In the genomic region with DNA sequence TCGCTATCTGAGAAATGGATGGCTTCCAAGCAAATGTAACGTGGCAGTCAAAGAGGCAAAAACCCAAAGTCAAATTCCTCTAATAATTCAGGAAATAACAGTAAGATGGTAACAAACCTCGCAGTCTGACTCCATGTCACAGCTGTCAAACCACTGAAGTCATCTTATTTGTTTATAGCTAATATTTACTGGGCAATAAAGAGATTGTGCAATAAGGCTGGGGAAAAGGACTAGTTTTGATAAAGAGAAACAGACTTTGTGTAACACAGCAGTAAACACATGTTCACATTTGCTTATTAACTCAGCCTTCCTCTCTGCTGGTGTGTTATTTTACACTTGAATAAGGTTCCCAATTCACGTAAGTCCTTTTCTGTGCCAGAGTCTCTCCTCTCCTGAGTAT, we compare ENCODE assay signal across 25 mouse cellular contexts.
A peak's percentile ranks its signal among the peaks of the same experiment; 100 is the strongest.
DNase-seq lines count a peak whose midpoint lies in the region; ATAC-seq lines count a peak whose summit lies in the region.
"Had no signal": no experiment of that assay in that cellular context is flagged by ENCODE, and none has a peak within 500 bp of the region (broad histone marks: within the 10 kb centered on the region; RNA-seq: fewer than 3 reads in every experiment).

No protein-coding gene starts in this region.

- peaks cover 19% of the 10 kb centered on the region for H3K4me1 ChIP-seq in heart, embryonic 13.5 days
- peaks cover 7% of the 10 kb centered on the region; the same call in 1 of the 2 replicates for H3K4me1 ChIP-seq in heart, embryonic 11.5 days (ENCODE audit: control insufficient read depth, insufficient read depth, low read length)
- H3K4me1 ChIP-seq in hindbrain, embryonic 15.5 days (replicated peaks), result 0 out of 2 replicates have a peak, but pooled peaks cover 10% of the 10 kb centered on the region
- no peaks in the 10 kb centered on the region; the same call in 1 of the 2 replicates for H3K4me1 ChIP-seq in hindbrain, embryonic 16.5 days (ENCODE audit: control insufficient read depth, insufficient read depth, low read depth, low read length)
- H3K4me1 ChIP-seq in lung, embryonic 16.5 days (replicated peaks; ENCODE audit: control insufficient read depth, insufficient read depth, low read length), result peaks cover 8% of the 10 kb centered on the region; the same call in 1 of the 2 replicates
- peaks cover 30% of the 10 kb centered on the region for H3K4me1 ChIP-seq in neural tube, embryonic 13.5 days (replicated peaks)
- peaks cover 14% of the 10 kb centered on the region for H3K4me1 ChIP-seq in neural tube, embryonic 15.5 days
- H3K4me1 ChIP-seq: embryonic facial prominence, embryonic 12.5 days; embryonic facial prominence, embryonic 15.5 days; intestine, embryonic 15.5 days had no signal

- WGBS in heart, embryonic 13.5 days, result 38% methylated on average over 4 of the region's 4 CpGs
- 53% methylated on average over 4 of the region's 4 CpGs for WGBS in heart, embryonic 11.5 days (ENCODE audit: insufficient replicate concordance)
- 69% methylated on average over 4 of the region's 4 CpGs for WGBS in hindbrain, embryonic 15.5 days
- WGBS in hindbrain, embryonic 16.5 days, result 66% methylated on average over 4 of the region's 4 CpGs
- 43% methylated on average over 4 of the region's 4 CpGs for WGBS in lung, embryonic 16.5 days
- WGBS in neural tube, embryonic 13.5 days, result 63% methylated on average over 4 of the region's 4 CpGs
- 43% methylated on average over 4 of the region's 4 CpGs for WGBS in neural tube, embryonic 15.5 days

- H3K27me3 ChIP-seq in heart, embryonic 13.5 days (replicated peaks), result no peaks in the 10 kb centered on the region
- no peaks in the 10 kb centered on the region for H3K27me3 ChIP-seq in heart, embryonic 11.5 days (ENCODE audit: control insufficient read depth, insufficient read depth, low read length)
- H3K27me3 ChIP-seq in hindbrain, embryonic 15.5 days, result no peaks in the 10 kb centered on the region
- H3K27me3 ChIP-seq in hindbrain, embryonic 16.5 days (replicated peaks; ENCODE audit: control insufficient read depth, insufficient read depth, low read length), result no peaks in the 10 kb centered on the region
- no peaks in the 10 kb centered on the region for H3K27me3 ChIP-seq in lung, embryonic 16.5 days (ENCODE audit: control insufficient read depth, insufficient read depth, low read depth, low read length)
- no peaks in the 10 kb centered on the region for H3K27me3 ChIP-seq in neural tube, embryonic 13.5 days
- H3K27me3 ChIP-seq in neural tube, embryonic 15.5 days (replicated peaks), result no peaks in the 10 kb centered on the region
- H3K27me3 ChIP-seq: CH12.LX; embryonic facial prominence, embryonic 15.5 days; intestine, embryonic 15.5 days had no signal

- no peaks in the 10 kb centered on the region for H3K36me3 ChIP-seq in heart, embryonic 13.5 days
- H3K36me3 ChIP-seq in heart, embryonic 11.5 days (ENCODE audit: control insufficient read depth, insufficient read depth, low read length), result no peaks in the 10 kb centered on the region
- H3K36me3 ChIP-seq in hindbrain, embryonic 15.5 days, result no peaks in the 10 kb centered on the region
- no peaks in the 10 kb centered on the region for H3K36me3 ChIP-seq in hindbrain, embryonic 16.5 days (ENCODE audit: control insufficient read depth, insufficient read depth, low read length)
- H3K36me3 ChIP-seq in lung, embryonic 16.5 days (ENCODE audit: control insufficient read depth, insufficient read depth, low read length), result no peaks in the 10 kb centered on the region; the same call in 1 of the 2 replicates
- H3K36me3 ChIP-seq in neural tube, embryonic 13.5 days, result no peaks in the 10 kb centered on the region
- no peaks in the 10 kb centered on the region for H3K36me3 ChIP-seq in neural tube, embryonic 15.5 days
- H3K36me3 ChIP-seq: embryonic facial prominence, embryonic 12.5 days; embryonic facial prominence, embryonic 15.5 days; intestine, embryonic 15.5 days had no signal

- no peak for DNase-seq in lung, postnatal 14 days
- DNase-seq: adrenal gland, adult 2 months; adrenal gland, postnatal 14 days; B cell, adult 2 months; cerebellum, adult 11 months; cerebellum, adult 2 months; cerebellum, adult 9-11 months; cerebellum, postnatal 25 days; forebrain, postnatal 0 days; gastrocnemius, adult 2 months; gastrocnemius, postnatal 14 days; heart, postnatal 36 days had no signal

- ATAC-seq in heart, embryonic 13.5 days (ENCODE audit: extremely low read depth, insufficient number of reproducible peaks, low FRiP score, low TSS enrichment), result no peak
- ATAC-seq in heart, embryonic 11.5 days (replicated peaks; ENCODE audit: insufficient number of reproducible peaks, low FRiP score, low TSS enrichment), result no peak
- no peak for ATAC-seq in hindbrain, embryonic 15.5 days (ENCODE audit: low FRiP score, low read depth)
- ATAC-seq in hindbrain, embryonic 16.5 days, result no peak
- ATAC-seq in lung, embryonic 16.5 days (ENCODE audit: low read depth), result peak; percentile 46; the same call in 1 of the 2 replicates
- ATAC-seq in neural tube, embryonic 13.5 days (ENCODE audit: low read depth), result no peak
- no peak for ATAC-seq in neural tube, embryonic 15.5 days (ENCODE audit: low FRiP score)
- ATAC-seq: forebrain, embryonic 14.5 days; intestine, embryonic 15.5 days had no signal

- no peak overlapping the region for H3K9ac ChIP-seq in heart, embryonic 13.5 days
- no peak overlapping the region for H3K9ac ChIP-seq in heart, embryonic 11.5 days (ENCODE audit: low read depth, low read length)
- H3K9ac ChIP-seq in hindbrain, embryonic 15.5 days, result no peak overlapping the region
- H3K9ac ChIP-seq in hindbrain, embryonic 16.5 days (ENCODE audit: low read depth, low read length), result no peak overlapping the region
- no peak overlapping the region for H3K9ac ChIP-seq in lung, embryonic 16.5 days (ENCODE audit: low read length)
- H3K9ac ChIP-seq in neural tube, embryonic 13.5 days, result no peak overlapping the region
- no peak overlapping the region for H3K9ac ChIP-seq in neural tube, embryonic 15.5 days (replicated peaks)
- H3K9ac ChIP-seq: embryonic facial prominence, embryonic 12.5 days; embryonic facial prominence, embryonic 15.5 days; forebrain, postnatal 0 days; intestine, embryonic 15.5 days had no signal

- H3K4me2 ChIP-seq in heart, embryonic 13.5 days, result 0 out of 2 replicates have a peak overlapping the region, but pooled peaks have one; percentile 12
- no peak overlapping the region for H3K4me2 ChIP-seq in heart, embryonic 11.5 days
- H3K4me2 ChIP-seq in hindbrain, embryonic 15.5 days, result no peak overlapping the region
- H3K4me2 ChIP-seq in hindbrain, embryonic 16.5 days (ENCODE audit: low read length), result no peak overlapping the region
- H3K4me2 ChIP-seq in lung, embryonic 16.5 days (ENCODE audit: low read depth, low read length), result no peak overlapping the region
- H3K4me2 ChIP-seq in neural tube, embryonic 13.5 days, result no peak overlapping the region
- no peak overlapping the region for H3K4me2 ChIP-seq in neural tube, embryonic 15.5 days
- H3K4me2 ChIP-seq: embryonic facial prominence, embryonic 12.5 days; embryonic facial prominence, embryonic 15.5 days; intestine, embryonic 15.5 days had no signal

- no peak overlapping the region for H3K27ac ChIP-seq in heart, embryonic 13.5 days (replicated peaks)
- no peak overlapping the region for H3K27ac ChIP-seq in heart, embryonic 11.5 days (ENCODE audit: low read depth, low read length)
- peak overlapping the region; percentile 58 for H3K27ac ChIP-seq in hindbrain, embryonic 15.5 days (replicated peaks)
- no peak overlapping the region; the same call in 1 of the 2 replicates for H3K27ac ChIP-seq in hindbrain, embryonic 16.5 days (ENCODE audit: low read depth, low read length)
- H3K27ac ChIP-seq in lung, embryonic 16.5 days (ENCODE audit: low read length), result no peak overlapping the region
- peak overlapping the region; percentile 14; the same call in 1 of the 2 replicates for H3K27ac ChIP-seq in neural tube, embryonic 13.5 days (replicated peaks)
- H3K27ac ChIP-seq in neural tube, embryonic 15.5 days (replicated peaks), result no peak overlapping the region
- H3K27ac ChIP-seq: embryonic facial prominence, embryonic 12.5 days; embryonic facial prominence, embryonic 15.5 days; gastrocnemius, adult 2 months; intestine, embryonic 15.5 days had no signal

- no peak overlapping the region for H3K4me3 ChIP-seq in heart, embryonic 13.5 days
- no peak overlapping the region for H3K4me3 ChIP-seq in heart, embryonic 11.5 days (ENCODE audit: low read depth, low read length)
- H3K4me3 ChIP-seq in hindbrain, embryonic 15.5 days, result no peak overlapping the region
- no peak overlapping the region for H3K4me3 ChIP-seq in hindbrain, embryonic 16.5 days (ENCODE audit: low read length)
- no peak overlapping the region for H3K4me3 ChIP-seq in lung, embryonic 16.5 days (ENCODE audit: low read length)
- H3K4me3 ChIP-seq in neural tube, embryonic 13.5 days, result no peak overlapping the region
- no peak overlapping the region for H3K4me3 ChIP-seq in neural tube, embryonic 15.5 days (replicated peaks)
- H3K4me3 ChIP-seq: embryonic facial prominence, embryonic 12.5 days; embryonic facial prominence, embryonic 15.5 days; gastrocnemius, adult 2 months; intestine, embryonic 15.5 days had no signal

- no peaks in the 10 kb centered on the region for H3K9me3 ChIP-seq in heart, embryonic 13.5 days
- no peaks in the 10 kb centered on the region for H3K9me3 ChIP-seq in heart, embryonic 11.5 days (replicated peaks; ENCODE audit: control insufficient read depth, low read length)
- no peaks in the 10 kb centered on the region for H3K9me3 ChIP-seq in hindbrain, embryonic 15.5 days
- no peaks in the 10 kb centered on the region for H3K9me3 ChIP-seq in hindbrain, embryonic 16.5 days (ENCODE audit: control insufficient read depth, low read length)
- no peaks in the 10 kb centered on the region for H3K9me3 ChIP-seq in lung, embryonic 16.5 days (ENCODE audit: control insufficient read depth, low read length)
- H3K9me3 ChIP-seq in neural tube, embryonic 13.5 days, result no peaks in the 10 kb centered on the region
- no peaks in the 10 kb centered on the region for H3K9me3 ChIP-seq in neural tube, embryonic 15.5 days (replicated peaks)
- H3K9me3 ChIP-seq: embryonic facial prominence, embryonic 12.5 days; embryonic facial prominence, embryonic 15.5 days; G1E; intestine, embryonic 15.5 days had no signal

Comparison
In these comparisons a context has a peak if more than half of its experiments do, and no peak if none do; other contexts are left out.
1. H3K27ac ChIP-seq: peak in hindbrain, embryonic 15.5 days (single experiment) and neural tube, embryonic 13.5 days (single experiment); none in heart, embryonic 13.5 days (single experiment), heart, embryonic 11.5 days (single experiment), hindbrain, embryonic 16.5 days (single experiment), lung, embryonic 16.5 days (single experiment) and neural tube, embryonic 15.5 days (single experiment).